Mouse (Mus musculus) brain, embryonic 18.5 days (tissue): ENCODE data around the gene Gm27021.
"Not testable (repeated sequence)": the region's sequence is repeated elsewhere in the genome, so short reads cannot be mapped to it uniquely, and the experiment has no call there.

Experiments
- DNase-seq: peaks from one replicate; pipeline ENCODE4 v3.0.0-alpha.2; 2012; ENCODE audit warnings: low read depth, low spot score

The Gm27021 gene

GRCm38 (mm10) chr8:120686051-120686450 is 18.2 kb upstream of the Gm27021 start:
- no peak for DNase-seq

- DNase-seq = no peak
These were observed 17.7 kb upstream of the Gm27021 start for GRCm38 (mm10) chr8:120685591-120685990.

GRCm38 (mm10) chr8:120685097-120685496 is 17.2 kb upstream of the Gm27021 start:
- no peak for DNase-seq

GRCm38 (mm10) chr8:120684082-120684481 is 16.2 kb upstream of the Gm27021 start:
- DNase-seq = no peak

- no peak for DNase-seq
These were observed 15.7 kb upstream of the Gm27021 start for GRCm38 (mm10) chr8:120683602-120684001.

GRCm38 (mm10) chr8:120681113-120681512 is 13.2 kb upstream of the Gm27021 start:
- no peak for DNase-seq

DNA sequence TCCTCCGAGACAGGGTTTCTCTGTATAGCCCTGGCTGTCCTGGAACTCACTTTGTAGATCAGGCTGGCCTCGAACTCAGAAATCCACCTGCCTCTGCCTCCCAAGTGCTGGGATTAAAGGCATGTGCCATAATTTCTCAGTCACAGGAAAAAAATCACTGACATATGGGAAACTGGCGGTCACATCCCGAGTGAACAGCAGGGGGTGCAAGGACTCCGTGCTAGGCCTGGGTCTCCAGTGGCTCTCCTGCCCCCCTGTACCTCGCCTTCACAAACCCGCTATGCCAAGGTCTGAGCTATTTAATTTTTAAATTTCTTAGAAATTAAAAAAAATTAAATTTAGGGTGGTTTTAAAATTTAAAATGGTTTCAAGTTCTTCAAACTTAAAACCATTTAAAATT is 12.5 kb upstream of the Gm27021 start:
- not testable (repeated sequence) for DNase-seq

- no peak for DNase-seq
These were observed 11.9 kb upstream of the Gm27021 start for GRCm38 (mm10) chr8:120679629-120680387.

DNA sequence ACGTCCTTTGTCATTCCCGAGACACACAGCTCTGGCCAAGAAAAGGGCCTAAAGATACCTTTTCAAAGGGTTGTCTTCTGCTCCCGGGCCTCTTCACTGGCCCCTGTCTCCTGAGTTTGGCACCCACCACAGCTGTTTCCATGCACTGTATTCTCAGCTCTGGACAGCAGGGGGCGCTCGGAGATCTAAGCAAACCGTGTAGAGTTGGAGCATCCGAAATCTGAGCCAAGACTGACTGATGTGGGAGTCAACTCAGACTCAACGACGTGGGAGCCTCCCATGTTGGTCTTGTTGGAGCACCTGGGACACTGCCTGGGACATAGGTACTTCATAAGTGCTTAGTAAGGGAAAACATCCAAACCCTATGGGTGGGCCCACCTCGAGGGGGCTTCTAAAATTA is 10.6 kb upstream of the Gm27021 start:
- peak; percentile 43 for DNase-seq

- no peak for DNase-seq
These were observed 7.8 kb upstream of the Gm27021 start for GRCm38 (mm10) chr8:120675718-120676117.

DNA sequence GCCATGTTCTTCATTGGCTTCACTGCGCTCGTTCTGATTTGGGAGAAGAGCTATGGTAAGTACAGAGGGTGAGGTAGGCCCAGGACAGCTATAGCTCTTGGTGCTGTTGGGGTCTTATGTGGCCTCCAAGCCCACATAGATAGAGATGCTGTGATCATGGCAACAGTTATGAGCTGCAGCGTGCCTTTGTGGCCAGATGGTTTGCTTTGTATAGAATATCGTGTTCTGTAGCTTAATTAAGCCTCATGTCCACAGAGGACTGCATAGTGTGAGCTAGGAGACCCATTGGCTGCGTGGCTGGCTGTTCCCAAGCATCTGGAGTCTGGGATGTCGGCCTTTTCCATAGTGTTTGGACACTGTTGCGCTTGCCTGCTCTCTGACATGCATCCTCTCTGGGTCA is 5.4 kb upstream of the Gm27021 start:
- no peak for DNase-seq

- no peak for DNase-seq
These were observed 4.8 kb upstream of the Gm27021 start for GRCm38 (mm10) chr8:120672626-120673229.

DNA sequence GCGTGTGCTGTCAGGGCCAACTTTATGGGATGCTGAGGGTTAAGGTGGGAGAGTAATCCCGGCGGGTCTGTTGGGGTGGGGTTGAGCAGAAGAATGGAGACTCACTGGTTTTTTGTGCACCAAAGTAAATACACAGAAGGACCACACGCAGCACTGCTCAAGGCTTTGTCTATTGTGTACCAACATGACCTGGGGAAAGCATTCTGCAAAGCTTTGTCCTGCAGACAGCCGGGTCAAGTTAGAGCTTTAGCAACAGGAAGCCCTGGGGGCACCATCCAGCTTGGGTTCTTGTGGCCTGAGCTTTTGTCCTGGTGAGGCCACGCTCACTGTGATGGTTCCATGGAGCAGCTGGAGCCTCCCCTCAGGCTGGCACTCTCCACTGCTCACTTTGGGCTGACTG is 3.9 kb upstream of the Gm27021 start:
- DNase-seq = no peak

DNA sequence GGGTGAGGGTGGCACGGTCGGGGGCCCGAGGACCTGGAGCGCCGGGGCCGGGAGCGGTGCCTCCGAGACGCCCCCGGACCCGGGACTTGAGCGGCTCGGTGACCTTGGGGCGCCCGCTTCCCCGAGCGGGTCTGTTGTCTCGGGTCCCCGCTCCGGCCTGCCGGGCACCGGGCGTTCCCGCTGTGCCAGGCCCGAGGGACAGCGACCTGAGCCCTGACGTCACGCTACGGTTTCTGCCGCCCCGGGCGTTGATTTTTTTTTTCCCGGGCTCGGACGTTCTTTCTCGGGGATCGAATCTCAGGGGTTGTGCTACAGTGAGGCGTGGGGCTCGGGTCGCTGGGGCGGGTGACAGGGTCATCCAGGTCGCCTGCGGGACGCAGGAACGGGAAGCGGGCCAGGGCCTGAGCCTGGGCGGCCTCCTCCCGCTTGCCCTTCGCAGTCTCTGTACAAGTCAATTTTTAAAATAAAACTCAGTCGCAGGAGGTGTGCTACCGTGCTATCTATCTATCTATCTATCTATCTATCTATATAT is 561 bp upstream of the Gm27021 start, which contains the start of gene Emc8:
Gene Emc8, minus strand, starts transcription at position 200 of the 532 bp plus-strand sequence.
- DNase-seq = no peak

DNA sequence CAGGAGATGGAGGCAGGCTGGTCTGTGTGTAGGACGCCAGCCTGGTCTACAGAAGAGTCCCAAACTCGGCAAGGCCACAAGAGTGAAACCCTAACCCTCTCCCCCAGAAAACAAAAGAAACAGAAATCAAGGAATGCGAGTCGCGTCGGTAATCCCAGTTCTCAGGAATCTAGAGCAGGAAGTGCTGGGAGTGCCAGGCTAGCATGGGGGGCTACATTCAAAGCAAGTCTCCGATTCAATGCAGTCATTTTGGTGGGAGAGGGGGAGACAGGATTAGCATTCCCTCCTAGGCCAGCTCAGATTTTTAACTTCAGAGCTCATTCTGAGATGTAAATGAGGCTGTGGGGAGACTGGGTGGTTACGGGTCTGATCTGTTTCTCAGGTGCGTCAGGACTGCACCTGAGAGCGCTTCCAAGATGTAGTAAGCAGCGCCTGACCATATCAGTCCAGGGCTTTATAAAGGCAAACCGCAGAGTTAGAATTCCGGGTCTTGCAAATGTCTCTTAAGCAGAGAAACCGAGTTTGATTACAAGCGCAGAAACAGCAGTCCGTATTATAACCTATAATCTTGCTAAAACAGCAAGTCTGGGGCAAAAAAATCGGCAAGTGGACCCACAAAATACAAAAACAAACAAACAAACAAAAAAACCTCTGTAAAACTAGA is 940 bp downstream of the Gm27021 start:
- no peak for DNase-seq

DNA sequence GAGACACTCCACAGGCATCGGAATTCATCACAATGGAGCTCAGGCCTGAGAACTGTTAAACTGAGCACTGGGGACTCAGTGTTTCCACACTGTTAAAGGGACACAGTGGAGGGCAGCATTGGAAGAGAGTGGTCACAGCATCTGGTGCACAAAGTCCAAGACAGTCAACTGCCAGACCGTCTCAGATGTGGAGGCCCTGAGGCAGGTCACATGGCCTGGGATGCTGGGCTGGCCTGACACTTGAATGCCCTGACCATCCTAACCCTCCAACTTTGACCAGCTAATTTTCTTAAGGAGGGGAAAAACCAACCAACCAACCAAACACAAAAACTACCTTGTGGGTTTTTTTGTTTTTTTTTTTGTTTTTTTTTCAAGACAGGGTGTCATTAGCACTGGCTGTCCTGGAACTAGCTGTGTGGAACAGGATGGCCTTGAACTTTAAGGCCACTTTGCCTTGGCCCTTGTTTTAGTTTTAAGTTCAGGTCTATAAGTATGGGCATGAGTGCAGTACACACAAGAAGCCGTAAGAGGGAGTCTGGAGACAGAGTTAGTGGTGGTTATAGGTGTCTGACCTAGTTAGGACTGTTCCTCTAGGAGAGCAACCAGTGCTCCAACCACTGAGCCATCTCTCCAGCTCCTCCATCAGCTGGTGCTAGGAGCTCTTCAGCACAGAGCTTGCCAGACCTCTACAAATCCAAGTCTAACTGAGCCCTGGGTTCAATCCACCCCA is 2.0 kb downstream of the Gm27021 start:
- no peak for DNase-seq

GRCm38 (mm10) chr8:120664566-120664965 is 3.3 kb downstream of the Gm27021 start:
- DNase-seq = no peak

DNA sequence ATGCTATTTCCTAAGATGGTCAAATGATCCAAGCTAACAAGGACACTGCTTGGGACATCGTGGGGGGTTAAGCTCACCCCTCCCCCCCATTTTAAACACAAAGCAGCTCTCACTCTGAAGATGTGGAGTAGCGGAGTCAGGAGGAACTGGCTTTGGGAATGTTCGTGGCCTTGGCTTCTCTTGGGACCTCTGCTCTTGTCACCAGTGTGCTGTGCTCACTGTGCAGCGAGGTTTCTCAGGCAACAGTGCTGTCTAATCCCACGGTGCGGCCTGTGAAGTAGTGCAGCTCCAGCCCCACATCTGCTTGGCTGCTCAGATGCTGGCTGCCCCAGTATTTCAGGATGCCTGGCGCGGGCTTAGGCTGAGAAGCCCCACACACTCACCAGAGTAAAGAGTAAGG is 10.5 kb downstream of the Gm27021 start:
- no peak for DNase-seq

DNA sequence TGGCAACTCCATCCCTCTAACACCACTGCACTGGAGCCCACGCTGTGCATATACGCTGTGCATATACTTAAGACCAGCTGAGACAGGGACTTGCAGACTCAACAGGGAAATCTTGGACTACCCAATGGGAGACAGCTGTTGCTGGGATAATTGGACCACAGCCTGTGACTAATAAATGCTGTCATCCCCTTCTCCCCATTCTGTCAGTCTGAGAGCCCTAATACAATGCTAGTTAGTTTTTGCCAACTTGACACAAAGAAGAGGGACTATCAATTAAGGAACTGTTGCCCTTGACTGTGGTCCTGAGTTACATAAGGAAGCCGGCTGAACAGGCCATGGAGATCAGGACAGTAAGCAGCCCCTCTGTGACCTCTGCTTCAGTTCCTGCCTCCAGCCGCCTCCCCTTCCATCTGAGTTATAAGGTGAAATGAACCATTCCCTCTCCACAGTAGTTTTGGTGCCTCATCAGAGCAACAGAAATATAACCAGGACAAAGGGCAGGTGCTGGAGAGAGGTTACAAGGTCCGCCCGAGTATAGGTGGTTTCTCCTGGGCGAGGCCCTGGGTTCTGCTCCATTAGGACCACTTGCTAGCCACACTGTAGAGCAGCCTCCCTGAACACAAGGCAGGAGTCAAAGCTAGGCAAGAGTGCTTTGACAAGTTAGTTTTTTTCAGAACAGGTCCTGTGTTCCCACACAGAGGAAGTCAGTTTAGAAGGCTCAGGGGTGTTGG is 11.4 kb downstream of the Gm27021 start:
- DNase-seq = no peak

DNA sequence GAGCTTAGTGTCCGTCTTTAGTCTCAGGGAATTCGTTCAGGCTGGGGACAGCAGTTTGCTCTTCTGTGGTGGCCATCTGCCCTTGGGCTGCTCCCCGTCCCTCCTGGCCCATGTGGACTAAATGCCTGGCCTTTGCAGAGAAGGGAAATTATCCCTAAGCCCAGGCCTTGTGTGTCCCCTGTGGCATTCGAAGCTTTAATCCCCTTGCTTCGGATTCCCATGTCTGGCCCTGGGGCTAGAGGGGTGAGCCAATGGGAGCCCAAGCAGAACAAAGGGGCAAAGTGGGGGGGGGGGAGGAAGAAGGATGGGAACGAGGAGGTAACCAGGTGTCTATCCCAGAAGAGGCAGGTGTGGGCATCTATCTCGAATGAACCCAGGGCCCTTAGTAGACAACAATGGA is 20.3 kb downstream of the Gm27021 start, which contains the start of gene 1190005I06Rik:
Gene 1190005I06Rik, minus strand, starts transcription at position 101 of the 400 bp plus-strand sequence.
- no peak for DNase-seq

- DNase-seq = peak; percentile 55
These were observed 23.2 kb downstream of the Gm27021 start for GRCm38 (mm10) chr8:120644663-120645062.
